In genomic region chr3:68582103-68582740, GRCm38 (mm10) we compare ENCODE assay signal across 8 mouse cellular contexts.
A peak's percentile ranks its signal among the peaks of the same experiment; 100 is the strongest.
DNase-seq lines count a peak whose midpoint lies in the region; ATAC-seq and TF ChIP-seq lines count a peak whose summit lies in the region.

No protein-coding gene starts in this region.

- H3K27me3 ChIP-seq in intestine, postnatal 0 days (replicated peaks; ENCODE audit: control insufficient read depth, insufficient read depth, low read length) = no peaks in the 10 kb centered on the region
- no peaks in the 10 kb centered on the region for H3K27me3 ChIP-seq in splenic B cell, adult 2 months (ENCODE audit: control insufficient read depth, insufficient read depth, low read length, poor library complexity, severe bottlenecking)

- H3K4me1 ChIP-seq in intestine, postnatal 0 days (replicated peaks; ENCODE audit: control insufficient read depth, insufficient read depth, low read length) = 0 out of 2 replicates have a peak, but pooled peaks cover 2% of the 10 kb centered on the region

- WGBS in intestine, postnatal 0 days = 76% methylated on average over 12 of the region's 12 CpGs

- peak; percentile 61 for TF ChIP-seq CTCF in intestine, postnatal 0 days (IDR thresholded peaks at IDR 0.05; ENCODE audit: low read depth)

- DNase-seq in cerebellum, adult 11 months = peak; percentile 44
- DNase-seq in cerebellum, postnatal 10 days = no peak
- peak; percentile 27 for DNase-seq in testis, postnatal 14 days (ENCODE audit: low spot score)
- no peak for DNase-seq in testis, postnatal 10 days (ENCODE audit: low spot score)
- DNase-seq in splenic B cell, adult 2 months (ENCODE audit: low read depth, low spot score) = peak; percentile 29
- no peak for DNase-seq in right cerebral cortex, postnatal 14 days
- DNase-seq in embryo, embryonic 11 days = no peak

- H3K27ac ChIP-seq in intestine, postnatal 0 days (ENCODE audit: low read depth, low read length) = no peak overlapping the region

- no peak for ATAC-seq in intestine, postnatal 0 days

- no peaks in the 10 kb centered on the region for H3K9me3 ChIP-seq in intestine, postnatal 0 days (ENCODE audit: control insufficient read depth)

- H3K4me2 ChIP-seq in intestine, postnatal 0 days (replicated peaks; ENCODE audit: low read depth) = no peak overlapping the region

- H3K36me3 ChIP-seq in intestine, postnatal 0 days (ENCODE audit: control insufficient read depth, insufficient read depth) = no peaks in the 10 kb centered on the region
- H3K36me3 ChIP-seq in splenic B cell, adult 2 months (ENCODE audit: control insufficient read depth, insufficient read depth, low read length, poor library complexity, severe bottlenecking) = no peaks in the 10 kb centered on the region; the same call in 1 of the 2 replicates

- no peak overlapping the region for H3K4me3 ChIP-seq in intestine, postnatal 0 days (ENCODE audit: low read depth, low read length)

- no peak overlapping the region for H3K9ac ChIP-seq in intestine, postnatal 0 days (ENCODE audit: low read depth, low read length)

Comparison
In these comparisons a context has a peak if more than half of its experiments do, and no peak if none do; other contexts are left out.
1. DNase-seq: peak in cerebellum, adult 11 months (single experiment), testis, postnatal 14 days (single experiment) and splenic B cell, adult 2 months (single experiment); none in cerebellum, postnatal 10 days (0 of 2), testis, postnatal 10 days (single experiment), right cerebral cortex, postnatal 14 days (single experiment) and embryo, embryonic 11 days (single experiment).